Mouse (Mus musculus) hindbrain, embryonic 15.5 days (tissue): Measurements from ENCODE around the gene Samt3. TPM values are rescaled to one million over a fixed set of nuclear protein-coding genes. Genes with fewer than 3 reads are reported as not detected.

Source experiments
- ATAC-seq: fragments of 200-750 bp; cut with Nextera tagmentation; 2 replicates; pipeline ENCODE4 v1.8.0; 2017; ENCODE audit warnings: low read depth, moderate number of reproducible peaks, moderate TSS enrichment; ENCODE audit not compliant: low FRiP score
- H3K27ac ChIP-seq: fragments of 300-500 bp; sonication (generic); replicated peaks from 2 replicates; pipeline ENCODE4 v1.5.1; 2015; ENCODE audit warnings: mild to moderate bottlenecking, inconsistent platforms
- H3K27me3 ChIP-seq: fragments of 300-500 bp; sonication (generic); 2 replicates; pipeline ENCODE4 v1.6.1; 2015; ENCODE audit warnings: control low read depth, inconsistent platforms
- H3K36me3 ChIP-seq: fragments of 300-500 bp; sonication (generic); 2 replicates; pipeline ENCODE4 v1.6.1; 2015; ENCODE audit warnings: control low read depth, inconsistent platforms
- H3K4me1 ChIP-seq: fragments of 300-500 bp; sonication (generic); replicated peaks from 2 replicates; pipeline ENCODE4 v1.6.1; 2015; ENCODE audit warnings: control low read depth, inconsistent platforms
- H3K4me2 ChIP-seq: fragments of 300-500 bp; sonication (generic); 2 replicates; pipeline ENCODE4 v1.6.1; 2015; ENCODE audit warnings: moderate library complexity, mild to moderate bottlenecking, inconsistent platforms
- H3K4me3 ChIP-seq: fragments of 300-500 bp; sonication (generic); 2 replicates; pipeline ENCODE4 v1.5.1; 2015; ENCODE audit warnings: mild to moderate bottlenecking, inconsistent platforms
- H3K9ac ChIP-seq: fragments of 300-500 bp; sonication (generic); 2 replicates; pipeline ENCODE4 v1.6.1; 2015; ENCODE audit warnings: inconsistent platforms
- H3K9me3 ChIP-seq: fragments of 300-500 bp; sonication (generic); 2 replicates; pipeline ENCODE4 v1.6.1; 2016; ENCODE audit warnings: control low read depth, inconsistent platforms
- WGBS: fragments of 180-500 bp; shearing (Covaris S2); methylation state at CpG from one replicate; pipeline ENCODE4 v1.1.7; 2015; 5-methylcytosine and 5-hydroxymethylcytosine counted together
- polyA plus RNA-seq: library from polyadenylated mRNA; unstranded; fragments of >200 nt; fragmentation: Nextera tagmentation; extraction: Ambion mirVana; gene quantifications from 2 replicates; pipeline ENCODE4 v1.2.1, GENCODE M21; 2015

The Samt3 gene
- polyA plus RNA-seq = not detected in 2 replicates

GRCm38 (mm10) chrX:86043899-86044298 lies at the start of gene Samt3:
Gene Samt3, plus strand, starts transcription at chrX:86044199.
- no peak within 1 kb of the TSS for H3K4me3 ChIP-seq
- H3K4me1 ChIP-seq = no peaks in the 10 kb centered on the region
- no peaks in the 10 kb centered on the region for H3K36me3 ChIP-seq
- H3K27me3 ChIP-seq = no peaks in the 10 kb centered on the region
- ATAC-seq = no peak
- no peaks in the 10 kb centered on the region for H3K9me3 ChIP-seq
- no peak within 1 kb of the TSS for H3K9ac ChIP-seq
- no peak within 1 kb of the TSS for H3K27ac ChIP-seq
- no peak within 1 kb of the TSS for H3K4me2 ChIP-seq

DNA sequence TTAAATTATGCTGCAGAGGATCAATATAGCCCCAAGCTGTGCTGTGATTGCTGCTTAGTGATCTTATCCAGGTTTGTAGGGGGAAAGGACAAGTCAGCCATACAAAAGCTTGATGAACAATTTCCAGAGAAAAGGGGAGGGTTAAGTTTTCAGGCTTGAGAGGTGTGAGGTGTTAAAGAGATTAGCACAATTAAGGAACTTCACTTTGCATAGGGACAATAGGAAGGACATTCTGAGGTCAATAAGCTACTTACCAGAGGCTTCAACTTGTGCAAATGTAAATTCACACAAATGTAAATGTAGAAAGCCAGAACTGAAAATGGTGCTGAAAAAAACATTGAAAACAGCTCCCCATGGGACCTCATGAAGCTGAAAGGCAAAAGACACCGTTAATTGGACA lies 27.4 kb upstream of the Samt3 start:
- H3K36me3 ChIP-seq = no peaks in the 10 kb centered on the region
- WGBS = 26% methylated on average over 1 of the region's 1 CpGs
- no peak for ATAC-seq
- H3K4me1 ChIP-seq = no peaks in the 10 kb centered on the region
- no peaks in the 10 kb centered on the region for H3K9me3 ChIP-seq
- no peak overlapping the region for H3K4me2 ChIP-seq
- no peaks in the 10 kb centered on the region for H3K27me3 ChIP-seq
- no peak overlapping the region for H3K27ac ChIP-seq
- no peak overlapping the region for H3K9ac ChIP-seq
- no peak overlapping the region for H3K4me3 ChIP-seq

DNA sequence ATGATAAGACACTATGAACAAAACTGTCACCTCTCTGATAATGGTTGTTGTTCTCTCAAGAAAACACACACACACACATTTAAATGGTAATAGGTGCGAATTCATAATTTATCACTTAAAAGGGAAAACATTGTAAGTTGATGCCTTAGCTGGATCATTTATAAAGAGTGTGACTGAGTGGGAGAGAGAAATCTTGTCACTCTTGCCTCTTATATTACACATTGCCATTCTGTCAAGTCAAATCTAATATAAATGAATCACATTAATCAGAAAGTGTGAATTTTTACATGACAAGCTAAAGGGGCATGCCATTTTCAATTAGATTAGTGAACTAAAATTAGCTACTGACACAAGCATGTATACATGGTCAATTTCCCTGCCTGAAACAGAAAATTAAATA lies 44.7 kb downstream of the Samt3 start:
- Histone ChIP-seq H3K4me1 (no peaks in the 10 kb centered on the region), H3K4me2 (no peak overlapping the region), H3K9me3 (no peaks in the 10 kb centered on the region), H3K36me3 (no peaks in the 10 kb centered on the region), H3K27me3 (no peaks in the 10 kb centered on the region), H3K27ac (no peak overlapping the region), H3K4me3 (no peak overlapping the region), H3K9ac (no peak overlapping the region)
- 92% methylated on average over 1 of the region's 1 CpGs for WGBS
- no peak for ATAC-seq

Other genes with a start within 250 kb of the Samt3 start
- gene 5430427O19Rik, start 173.8 kb upstream of the Samt3 start, polyA plus RNA-seq = 0.22 TPM in 1 of 2 replicates, not detected in the other
- 1.1 and 1.2 TPM in 2 replicates for gene Nr0b1, start 147.6 kb downstream of the Samt3 start, polyA plus RNA-seq